In the genomic region with DNA sequence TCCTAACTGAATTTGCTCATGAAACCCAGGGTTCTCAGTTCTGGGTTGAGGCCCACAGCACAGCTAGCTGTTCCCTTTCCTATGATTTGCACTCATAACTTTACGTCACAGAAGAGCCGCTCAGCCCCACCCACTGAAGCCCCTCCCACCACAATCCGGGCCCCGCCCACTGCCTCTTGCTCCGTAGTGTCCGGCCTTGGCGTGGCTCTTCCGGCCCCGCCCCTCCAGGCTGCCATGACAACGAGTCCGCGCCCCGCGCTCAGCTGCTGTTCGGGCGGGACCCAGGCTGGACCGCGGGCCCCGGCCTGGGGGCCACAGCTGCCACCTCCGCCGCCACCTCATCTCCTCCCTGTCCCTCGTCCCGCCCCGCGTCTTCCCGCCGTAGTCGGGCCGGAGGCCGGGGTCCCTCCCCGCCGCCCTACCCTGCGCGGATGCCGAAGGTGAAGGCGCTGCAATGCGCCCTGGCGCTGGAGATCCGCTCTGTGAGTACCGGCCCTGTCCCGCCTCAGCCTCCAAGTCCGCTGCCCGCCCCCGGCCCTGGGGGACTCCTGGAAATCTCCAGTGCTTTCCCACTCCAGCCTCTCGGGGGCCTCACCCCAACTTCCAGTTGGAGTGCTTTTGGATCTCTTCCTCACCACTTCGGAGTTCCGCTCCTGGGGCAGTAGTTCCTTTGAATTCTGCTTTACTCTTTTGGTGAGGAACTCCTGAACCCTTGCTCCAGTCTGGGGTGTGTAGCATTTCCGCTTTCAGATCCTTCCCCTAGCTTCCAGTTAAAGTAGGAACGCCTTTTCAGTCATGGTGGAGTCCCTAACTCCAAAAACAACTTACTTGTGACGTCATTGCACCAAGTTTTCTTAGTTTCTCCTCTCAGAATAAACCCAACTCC, we compare ENCODE assay signal across 8 mouse cellular contexts. TPM values are rescaled to one million over a fixed set of nuclear protein-coding genes. Genes with fewer than 3 reads are reported as not detected.
A peak's percentile ranks its signal among the peaks of the same experiment; 100 is the strongest.
DNase-seq lines count a peak whose midpoint lies in the region; ATAC-seq lines count a peak whose summit lies in the region.

A gene (plus strand): TSS at position 209 of the 886 bp plus-strand sequence.

- peak within 1 kb of the TSS; percentile 91 for H3K4me3 ChIP-seq in heart, embryonic 13.5 days
- H3K4me3 ChIP-seq in liver, embryonic 12.5 days, result peak within 1 kb of the TSS; percentile 77

- DNase-seq in CD4-positive helper T cell, adult 2 months (ENCODE audit: low read depth, low spot score), result peak; percentile 96
- DNase-seq in c-Kit-negative CD71-positive TER-119-positive erythroid progenitor cells, embryonic 14.5 days (ENCODE audit: low read depth, low spot score), result peak; percentile 71
- peak; percentile 74 for DNase-seq in fibroblast of lung, adult 2 months (ENCODE audit: low read depth)
- peak; percentile 97 for DNase-seq in kidney, postnatal 10 days
- peak; percentile 97 for DNase-seq in naive thymus-derived CD4-positive, alpha-beta T cell, adult 2 months (ENCODE audit: low read depth)
- DNase-seq in splenic B cell, adult 2 months (ENCODE audit: low read depth, low spot score), result peak; percentile 98

- under 1% methylated on average over 48 of the region's 50 CpGs for WGBS in heart, embryonic 13.5 days
- under 1% methylated on average over 46 of the region's 50 CpGs for WGBS in liver, embryonic 12.5 days (ENCODE audit: insufficient replicate concordance)

- peaks cover 8% of the 10 kb centered on the region for H3K4me1 ChIP-seq in heart, embryonic 13.5 days
- H3K4me1 ChIP-seq in liver, embryonic 12.5 days, result peaks cover 20% of the 10 kb centered on the region

- 0 out of 2 replicates have a peak, but pooled peaks cover 3% of the 10 kb centered on the region for H3K36me3 ChIP-seq in heart, embryonic 13.5 days
- no peaks in the 10 kb centered on the region for H3K36me3 ChIP-seq in liver, embryonic 12.5 days
- H3K36me3 ChIP-seq in splenic B cell, adult 2 months (ENCODE audit: control insufficient read depth, insufficient read depth, low read length, poor library complexity, severe bottlenecking), result no peaks in the 10 kb centered on the region

- H3K9me3 ChIP-seq in heart, embryonic 13.5 days, result no peaks in the 10 kb centered on the region
- H3K9me3 ChIP-seq in liver, embryonic 12.5 days (replicated peaks), result no peaks in the 10 kb centered on the region

- H3K27ac ChIP-seq in heart, embryonic 13.5 days (replicated peaks), result peak within 1 kb of the TSS; percentile 88
- peak within 1 kb of the TSS; percentile 65 for H3K27ac ChIP-seq in liver, embryonic 12.5 days

- peak; percentile 93 for ATAC-seq in heart, embryonic 13.5 days (ENCODE audit: extremely low read depth, insufficient number of reproducible peaks, low FRiP score, low TSS enrichment)
- peak; percentile 98 for ATAC-seq in liver, embryonic 12.5 days

- H3K9ac ChIP-seq in heart, embryonic 13.5 days, result peak within 1 kb of the TSS; percentile 90
- H3K9ac ChIP-seq in liver, embryonic 12.5 days, result peak within 1 kb of the TSS; percentile 79

- no peaks in the 10 kb centered on the region for H3K27me3 ChIP-seq in heart, embryonic 13.5 days (replicated peaks)
- H3K27me3 ChIP-seq in liver, embryonic 12.5 days (replicated peaks), result no peaks in the 10 kb centered on the region
- H3K27me3 ChIP-seq in splenic B cell, adult 2 months (ENCODE audit: control insufficient read depth, insufficient read depth, low read length, poor library complexity, severe bottlenecking), result no peaks in the 10 kb centered on the region

- H3K4me2 ChIP-seq in heart, embryonic 13.5 days, result peak within 1 kb of the TSS; percentile 83
- H3K4me2 ChIP-seq in liver, embryonic 12.5 days, result peak within 1 kb of the TSS; percentile 93

RNA-seq across cellular contexts. Expression of the gene that starts here (rescaled TPM):
- 18.4 and 18.6 TPM in 2 replicates for polyA plus RNA-seq in heart, embryonic 13.5 days (2015; fragmentation: Nextera tagmentation; extraction: Ambion mirVana)
- polyA plus RNA-seq in liver, embryonic 12.5 days (2016; fragmentation: Nextera tagmentation; extraction: Ambion mirVana), result 5.3 and 7.2 TPM in 2 replicates

Comparison
In these comparisons a context has a peak if more than half of its experiments do, and no peak if none do; other contexts are left out.
1. Peak in every context shown above with its lines: DNase-seq, ATAC-seq, H3K4me3 ChIP-seq and H3K27ac ChIP-seq.